Mouse (Mus musculus): ENCODE measurements around the gene Bmx. TPM values are rescaled to one million over a fixed set of nuclear protein-coding genes. Genes with fewer than 3 reads are reported as not detected.

Bmx gene
- total RNA-seq, 2 experiments from 2014 or later = 5.0 to 9.0 TPM

DNA sequence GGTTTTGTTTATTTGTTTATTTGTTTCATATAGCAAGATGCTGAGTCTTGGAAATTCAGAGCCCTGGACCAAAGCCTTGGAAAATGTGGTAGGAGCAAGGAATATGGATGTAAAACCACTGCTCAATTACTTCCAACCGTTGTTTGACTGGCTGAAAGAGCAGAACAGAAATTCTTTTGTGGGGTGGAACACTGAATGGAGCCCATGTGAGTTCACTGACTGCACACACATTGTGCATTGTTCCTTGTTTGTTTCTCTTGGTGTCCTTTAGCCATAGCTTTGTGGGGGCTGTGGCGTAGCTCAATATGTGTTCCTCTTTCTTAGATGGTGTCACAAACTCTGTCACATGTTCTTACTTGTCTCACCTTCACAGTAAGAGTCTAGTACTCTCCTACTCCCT, 82.2 kb downstream of the Bmx start:
- peak; percentile 57 for ATAC-seq (replicated peaks; ENCODE audit: poor library complexity)

DNA sequence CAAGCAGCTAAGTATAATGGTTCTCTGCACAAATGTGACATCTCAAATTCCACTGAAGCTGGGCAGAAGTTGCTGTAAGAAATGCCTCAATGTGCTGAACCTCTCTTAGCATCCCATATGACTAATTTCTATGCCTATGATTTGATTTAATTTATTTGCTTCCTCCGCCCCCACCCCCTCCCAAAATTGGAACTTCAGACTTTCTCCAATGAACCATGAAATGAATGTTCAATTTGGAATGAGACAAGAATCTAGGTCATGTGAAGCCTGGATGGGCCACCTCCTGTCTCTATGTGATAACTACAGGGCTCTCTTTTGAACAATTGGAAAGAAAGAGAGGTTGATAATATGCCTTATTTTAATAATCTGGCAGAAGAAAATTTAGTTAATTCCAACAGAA, 82.7 kb downstream of the Bmx start:
- no peak for ATAC-seq (replicated peaks; ENCODE audit: poor library complexity)

DNA sequence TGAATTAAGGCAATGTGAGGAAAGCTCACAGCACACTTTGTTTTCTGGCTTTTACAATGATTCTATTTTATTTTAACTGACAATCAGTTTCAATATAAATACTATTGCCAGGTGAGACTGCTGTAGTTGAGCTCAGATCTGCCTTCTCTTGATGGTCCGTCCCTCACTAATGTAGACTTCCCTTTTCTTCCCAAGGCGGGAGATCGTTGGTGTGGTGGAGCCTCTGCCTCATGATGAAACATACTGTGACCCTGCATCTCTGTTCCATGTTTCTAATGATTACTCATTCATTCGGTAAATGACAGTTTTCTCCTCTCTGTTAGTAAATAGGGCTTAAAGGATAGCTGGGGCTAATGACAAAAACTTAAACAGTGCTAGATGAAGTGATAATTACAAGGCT, 84.1 kb downstream of the Bmx start:
- ATAC-seq (replicated peaks; ENCODE audit: poor library complexity) = peak; percentile 90

DNA sequence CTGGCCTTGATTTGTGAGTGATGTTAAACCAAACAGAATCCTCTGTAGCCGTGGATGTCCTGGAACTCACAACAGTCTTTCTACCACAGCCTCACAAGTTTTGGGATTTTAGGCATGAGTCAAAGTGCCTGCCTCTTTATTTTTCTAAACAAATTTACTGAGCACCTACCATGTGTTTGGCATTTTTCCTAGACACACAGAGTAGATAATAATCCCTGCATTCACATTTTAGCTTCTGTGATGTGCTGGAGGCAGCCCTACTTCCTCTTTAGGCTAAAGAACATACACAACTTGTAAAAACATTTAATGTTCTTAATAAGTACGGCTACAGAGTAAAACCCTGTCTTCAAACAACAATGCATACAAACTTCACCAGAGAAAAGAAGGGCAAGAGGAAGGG, 87.0 kb downstream of the Bmx start:
- no peak for ATAC-seq (replicated peaks; ENCODE audit: poor library complexity)

DNA sequence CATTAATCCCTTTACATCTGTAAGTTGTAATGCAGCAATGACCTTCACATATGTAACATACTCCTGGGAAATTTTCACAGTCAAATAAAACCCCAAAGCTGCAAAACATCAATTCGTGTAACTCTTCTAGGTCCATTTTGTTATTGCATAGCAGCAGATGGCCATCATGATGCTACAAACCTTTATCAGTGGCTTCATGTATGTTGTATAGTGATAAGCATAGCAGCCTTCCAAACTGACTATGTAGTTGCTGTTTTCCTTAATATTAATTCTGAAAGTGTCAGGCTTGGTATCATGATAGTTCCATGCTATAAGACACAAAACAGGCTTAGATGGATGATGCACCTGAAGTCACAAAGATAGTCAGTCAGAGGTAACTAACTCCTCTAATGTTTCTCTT, 93.3 kb downstream of the Bmx start:
- ATAC-seq (replicated peaks; ENCODE audit: poor library complexity) = peak; percentile 61

DNA sequence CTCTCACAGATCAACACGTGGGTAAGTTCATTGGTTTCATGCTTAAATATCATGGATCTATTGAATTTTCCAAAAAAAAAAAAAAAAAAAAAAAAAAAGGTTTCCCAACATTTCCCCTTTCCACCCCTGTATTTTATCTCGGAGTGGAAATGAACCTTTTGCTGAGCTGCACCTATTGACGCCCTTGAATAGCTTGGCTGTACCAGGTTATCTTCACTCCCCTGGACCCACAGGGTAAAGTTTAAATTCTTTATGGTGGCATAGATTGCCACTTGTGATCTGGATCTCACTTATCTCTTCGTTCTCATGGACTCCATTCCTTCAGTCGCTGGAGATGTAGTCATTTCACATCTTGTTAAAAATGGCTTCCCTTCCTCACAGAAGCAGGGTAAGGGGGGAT, 103.4 kb downstream of the Bmx start:
- no peak for ATAC-seq (replicated peaks; ENCODE audit: poor library complexity)

DNA sequence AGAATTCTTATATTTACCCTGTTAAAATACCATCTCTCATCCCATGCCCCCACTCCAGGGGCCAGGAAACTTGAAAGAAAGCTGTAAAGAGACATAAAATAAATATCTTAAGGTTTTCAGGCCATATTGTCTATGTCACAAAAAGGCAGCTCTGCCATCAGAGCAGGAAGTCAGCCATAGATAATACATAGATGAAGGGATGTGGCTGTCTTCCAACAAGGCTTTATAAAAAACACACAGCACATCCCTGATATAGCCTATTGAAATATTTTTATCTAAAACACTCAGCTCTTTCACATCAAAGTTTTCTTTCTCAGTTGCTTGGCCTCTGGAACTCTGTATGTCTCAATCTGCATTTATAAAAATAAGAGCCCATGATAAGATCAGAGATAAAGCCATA, 104.4 kb downstream of the Bmx start:
- peak; percentile 50; the same call in 1 of the 2 replicates for ATAC-seq (replicated peaks; ENCODE audit: poor library complexity)

DNA sequence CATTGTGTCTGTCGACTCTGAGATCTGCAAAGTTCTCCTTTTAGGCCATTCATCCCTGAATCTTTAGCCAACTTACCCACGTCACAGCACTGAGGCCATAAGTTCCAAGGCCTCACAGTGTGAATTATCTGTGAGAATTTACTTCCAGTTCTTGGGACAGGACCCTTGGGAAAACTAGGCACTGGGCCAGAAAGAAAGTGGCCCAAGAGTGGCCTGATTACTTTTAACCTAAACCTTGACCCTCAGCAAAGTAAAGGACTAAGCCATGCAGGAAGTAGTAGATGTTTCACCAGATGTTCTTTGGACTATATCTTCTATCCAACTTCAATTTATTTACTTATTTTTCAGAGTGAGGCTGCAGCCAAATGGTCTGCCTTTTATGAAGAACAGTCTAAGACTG, 105.3 kb downstream of the Bmx start:
- ATAC-seq (replicated peaks; ENCODE audit: poor library complexity) = no peak

DNA sequence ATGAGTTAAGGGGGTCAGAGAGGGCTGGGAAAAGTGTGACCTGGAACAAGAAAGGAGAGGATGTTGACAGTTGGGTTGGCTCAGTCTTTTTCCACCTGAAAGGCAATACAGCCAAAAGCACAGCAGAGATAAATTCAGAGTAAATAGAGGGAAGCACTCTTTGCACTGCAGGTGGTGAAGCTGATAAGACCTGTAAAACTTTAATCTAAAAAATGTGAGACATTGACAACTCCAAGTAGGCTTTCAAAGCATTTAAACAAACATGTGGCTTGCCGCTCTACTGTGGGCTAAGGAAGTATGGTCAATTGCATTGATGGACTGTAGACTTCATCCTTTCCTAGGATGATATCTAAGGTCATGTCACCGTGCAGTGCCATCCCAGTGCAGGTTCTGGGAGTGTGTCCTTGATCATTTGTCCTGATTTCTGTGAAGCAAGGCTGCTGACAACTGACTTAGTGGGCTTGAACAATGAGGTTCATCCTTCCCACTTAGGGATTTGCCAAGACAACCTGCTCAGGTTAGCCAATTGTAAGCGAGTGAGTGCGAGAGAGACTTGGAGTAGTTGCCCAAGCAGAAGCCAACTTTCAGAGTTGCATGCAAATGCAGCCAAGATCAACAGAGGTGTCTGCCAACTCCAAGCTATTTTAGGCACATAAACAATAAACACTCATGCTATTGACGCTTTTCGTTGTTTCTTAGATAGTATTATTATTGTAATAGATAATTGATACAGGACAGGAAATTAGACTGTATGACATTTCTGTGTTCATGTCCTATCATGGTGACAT, 112.3 kb downstream of the Bmx start:
- ATAC-seq (replicated peaks; ENCODE audit: poor library complexity) = peak; percentile 96

Other genes starting within 250 kb of the Bmx start
- gene Car5b, start 230.2 kb downstream of the Bmx start, total RNA-seq (2015) = 0.30 TPM in 1 of 2 replicates, not detected in the other
- gene Car5b, start 230.2 kb downstream of the Bmx start, total RNA-seq (2017) = 0.21 and 0.24 TPM in 2 replicates
- gene Siah1b, start 181.7 kb downstream of the Bmx start, total RNA-seq (2015) = 15.1 and 16.3 TPM in 2 replicates
- gene Siah1b, start 181.7 kb downstream of the Bmx start, total RNA-seq (2017) = 15.4 and 21.6 TPM in 2 replicates
- gene Cltrn, start 169.4 kb downstream of the Bmx start, total RNA-seq (2015) = not detected in 2 replicates
- gene Cltrn, start 169.4 kb downstream of the Bmx start, total RNA-seq (2017) = not detected in 2 replicates
- gene Ace2, start 118.9 kb downstream of the Bmx start, total RNA-seq (2015) = not detected in 2 replicates
- not detected in 2 replicates for gene Ace2, start 118.9 kb downstream of the Bmx start, total RNA-seq (2017)
- gene Pir, start 11.2 kb upstream of the Bmx start, total RNA-seq (2015) = 0.99 and 1.1 TPM in 2 replicates
- gene Pir, start 11.2 kb upstream of the Bmx start, total RNA-seq (2017) = 0.71 and 1.0 TPM in 2 replicates
- not detected in 2 replicates for gene Vegfd, start 115.2 kb upstream of the Bmx start, total RNA-seq (2015)
- not detected in 2 replicates for gene Vegfd, start 115.2 kb upstream of the Bmx start, total RNA-seq (2017)
- 14.4 and 18.6 TPM in 2 replicates for gene Piga, start 161.6 kb upstream of the Bmx start, total RNA-seq (2015)
- gene Piga, start 161.6 kb upstream of the Bmx start, total RNA-seq (2017) = 23.3 and 27.8 TPM in 2 replicates
- not detected in 2 replicates for gene Asb11, start 178.8 kb upstream of the Bmx start, total RNA-seq (2015)
- gene Asb11, start 178.8 kb upstream of the Bmx start, total RNA-seq (2017) = not detected in 2 replicates
- not detected in 2 replicates for gene Asb9, start 248.1 kb upstream of the Bmx start, total RNA-seq (2015)
- gene Asb9, start 248.1 kb upstream of the Bmx start, total RNA-seq (2017) = not detected in 2 replicates

All from megakaryocyte progenitor cell, adult 5-6 weeks (primary cell).